Mouse (Mus musculus) forebrain, embryonic 14.5 days (tissue): ENCODE results near the gene Sephs2. TPM values are rescaled to one million over a fixed set of nuclear protein-coding genes. Genes with fewer than 3 reads are reported as not detected.

ENCODE experiments used
- ATAC-seq: fragments of 200-750 bp; cut with Nextera tagmentation; 2 replicates; pipeline ENCODE4 v1.8.0; 2017; ENCODE audit warnings: mild to moderate bottlenecking, moderate library complexity
- DNase-seq: peaks from one replicate; pipeline ENCODE4 v3.0.0-alpha.2; 2015; ENCODE audit warnings: low spot score
- H3K27ac ChIP-seq: fragments of 300-500 bp; sonication (generic); 2 replicates; pipeline ENCODE4 v1.5.1; 2014; ENCODE audit warnings: low read depth, mild to moderate bottlenecking, control low read depth, low read length, moderate library complexity
- H3K27me3 ChIP-seq: fragments of 300-500 bp; sonication (generic); replicated peaks from 2 replicates; pipeline ENCODE4 v1.6.1; 2014; ENCODE audit warnings: low read length, control low read depth, mixed read lengths; ENCODE audit not compliant: control insufficient read depth, insufficient read depth
- H3K36me3 ChIP-seq: fragments of 300-500 bp; sonication (generic); 2 replicates; pipeline ENCODE4 v1.6.1; 2014; ENCODE audit warnings: low read length, control low read depth; ENCODE audit not compliant: control insufficient read depth, insufficient read depth
- H3K4me1 ChIP-seq: fragments of 300-500 bp; sonication (generic); 2 replicates; pipeline ENCODE4 v1.6.1; 2014; ENCODE audit warnings: antibody characterized with exemption, low read length, control low read depth; ENCODE audit not compliant: control insufficient read depth, insufficient read depth
- H3K4me2 ChIP-seq: fragments of 300-500 bp; sonication (generic); 2 replicates; pipeline ENCODE4 v1.6.1; 2014; ENCODE audit warnings: mild to moderate bottlenecking, control low read depth, low read length
- H3K4me3 ChIP-seq: fragments of 300-500 bp; sonication (generic); 2 replicates; pipeline ENCODE4 v1.5.1; 2014; ENCODE audit warnings: low read depth, low read length, control low read depth
- H3K9ac ChIP-seq: fragments of 300-500 bp; sonication (generic); 2 replicates; pipeline ENCODE4 v1.6.1; 2014; ENCODE audit warnings: mild to moderate bottlenecking, low read length, control low read depth, moderate library complexity
- H3K9me3 ChIP-seq: fragments of 300-500 bp; sonication (generic); replicated peaks from 2 replicates; pipeline ENCODE4 v1.6.1; 2016; ENCODE audit warnings: low read length, control low read depth, mixed read lengths; ENCODE audit not compliant: control insufficient read depth
- WGBS: fragments of 180-500 bp; shearing (Covaris S2); extraction: QIAGEN DNeasy Blood & Tissue Kit; methylation state at CpG from one replicate; pipeline ENCODE4 v1.1.7; 2014; 5-methylcytosine and 5-hydroxymethylcytosine counted together
- polyA plus RNA-seq: library from polyadenylated mRNA; unstranded; fragments of >200 nt; fragmentation: Nextera tagmentation; extraction: Ambion mirVana; gene quantifications from 2 replicates; pipeline ENCODE4 v1.2.1, GENCODE M21; 2014

Sephs2 gene
- polyA plus RNA-seq, 1 experiment from 2014 or later, result 59.4 TPM

GRCm38 (mm10) chr7:127223106-127223505, 50.7 kb downstream of the Sephs2 start:
- 96% methylated on average over 3 of the region's 3 CpGs for WGBS
- no peaks in the 10 kb centered on the region for H3K9me3 ChIP-seq
- H3K9ac ChIP-seq, result no peak overlapping the region
- no peaks in the 10 kb centered on the region for H3K36me3 ChIP-seq
- no peak overlapping the region for H3K27ac ChIP-seq
- H3K4me2 ChIP-seq, result no peak overlapping the region
- DNase-seq (no peak), ATAC-seq (no peak)
- H3K4me1 ChIP-seq, result no peaks in the 10 kb centered on the region
- no peaks in the 10 kb centered on the region for H3K27me3 ChIP-seq
- no peak overlapping the region for H3K4me3 ChIP-seq

Other genes with a start within 250 kb of the Sephs2 start
- 53.1 and 54.1 TPM in 2 replicates for gene Maz, start 247.0 kb downstream of the Sephs2 start, polyA plus RNA-seq
- 75.9 and 91.8 TPM in 2 replicates for gene Kif22, start 231.6 kb downstream of the Sephs2 start, polyA plus RNA-seq
- not detected in 2 replicates for gene Zg16, start 186.7 kb downstream of the Sephs2 start, polyA plus RNA-seq
- 1.5 and 2.2 TPM in 2 replicates for gene AI467606, start 182.7 kb downstream of the Sephs2 start, polyA plus RNA-seq
- gene Qprt, start 151.8 kb downstream of the Sephs2 start, polyA plus RNA-seq, result 0.66 and 0.91 TPM in 2 replicates
- not detected in 2 replicates for gene Spn, start 136.2 kb downstream of the Sephs2 start, polyA plus RNA-seq
- 73.6 and 78.6 TPM in 2 replicates for gene Cd2bp2, start 78.0 kb downstream of the Sephs2 start, polyA plus RNA-seq
- 13.6 and 13.7 TPM in 2 replicates for gene Tbc1d10b, start 65.6 kb downstream of the Sephs2 start, polyA plus RNA-seq
- gene Mylpf, start 65.2 kb downstream of the Sephs2 start, polyA plus RNA-seq, result 4.6 and 5.3 TPM in 2 replicates
- 29.4 and 36.7 TPM in 2 replicates for gene Zfp553, start 41.0 kb downstream of the Sephs2 start, polyA plus RNA-seq
- 11.3 and 15.1 TPM in 2 replicates for gene Sept1, start 40.9 kb downstream of the Sephs2 start, polyA plus RNA-seq
- 53.2 and 57.4 TPM in 2 replicates for gene Zfp771, start 29.8 kb downstream of the Sephs2 start, polyA plus RNA-seq
- 169 and 219 TPM in 2 replicates for gene Dctpp1, start 13.3 kb downstream of the Sephs2 start, polyA plus RNA-seq
- gene Itgal, start 22.2 kb upstream of the Sephs2 start, polyA plus RNA-seq, result 0.17 and 0.23 TPM in 2 replicates
- gene Zfp768, start 71.5 kb upstream of the Sephs2 start, polyA plus RNA-seq, result 3.5 and 3.6 TPM in 2 replicates
- 4.0 and 7.0 TPM in 2 replicates for gene Zfp747, start 102.0 kb upstream of the Sephs2 start, polyA plus RNA-seq
- 5.5 and 6.6 TPM in 2 replicates for gene 9130019O22Rik, start 113.1 kb upstream of the Sephs2 start, polyA plus RNA-seq
- 7.4 and 7.5 TPM in 2 replicates for gene E430018J23Rik, start 119.6 kb upstream of the Sephs2 start, polyA plus RNA-seq
- 4.4 and 4.5 TPM in 2 replicates for gene Zfp764, start 132.8 kb upstream of the Sephs2 start, polyA plus RNA-seq
- 32.9 and 36.1 TPM in 2 replicates for gene Zfp688, start 148.0 kb upstream of the Sephs2 start, polyA plus RNA-seq
- gene Zfp689, start 175.1 kb upstream of the Sephs2 start, polyA plus RNA-seq, result 12.7 TPM in 2 replicates
- gene Prr14, start 185.6 kb upstream of the Sephs2 start, polyA plus RNA-seq, result 44.7 and 48.5 TPM in 2 replicates
- 8.9 and 10.2 TPM in 2 replicates for gene Fbrs, start 205.1 kb upstream of the Sephs2 start, polyA plus RNA-seq
- 25.3 and 43.6 TPM in 2 replicates for gene Srcap, start 237.9 kb upstream of the Sephs2 start, polyA plus RNA-seq
- gene Gm42715, start 245.5 kb upstream of the Sephs2 start, polyA plus RNA-seq, result 12.6 and 16.6 TPM in 2 replicates